Mouse (Mus musculus) CH12.LX (cell line): ENCODE measurements around the gene Cdc14b. TPM values are rescaled to one million over a fixed set of nuclear protein-coding genes. Genes with fewer than 3 reads are reported as not detected.
A peak's percentile ranks its signal among the peaks of the same experiment; 100 is the strongest.

Source experiments
- DNase-seq: peaks from one replicate; pipeline ENCODE4 v3.0.0-alpha.2; 2013; ENCODE audit errors: extremely low read depth
- H3K27ac ChIP-seq: 2 replicates; pipeline ENCODE4 v1.5.1; 2012; ENCODE audit warnings: low read depth, mild to moderate bottlenecking, control low read depth, moderate library complexity; ENCODE audit not compliant: insufficient read depth
- H3K27me3 ChIP-seq: replicated peaks from 2 replicates; pipeline ENCODE3; 2012; ENCODE audit warnings: inconsistent platforms
- H3K36me3 ChIP-seq, 2 experiments: replicated peaks in 1 of 2; 2 replicates each; pipeline versions ENCODE3 to v1.6.1; 2012; ENCODE audit warnings: inconsistent platforms in 1 of 2, low read length in 1 of 2, mild to moderate bottlenecking in 1 of 2, mixed read lengths in 1 of 2, moderate library complexity in 1 of 2; ENCODE audit not compliant: control insufficient read depth in 1 of 2, insufficient read depth in 1 of 2
- H3K4me1 ChIP-seq, 2 experiments: 2 replicates each; pipeline ENCODE4 v1.6.1; 2012; ENCODE audit warnings: inconsistent platforms in 1 of 2, moderate library complexity in 1 of 2; ENCODE audit not compliant: insufficient read depth in 2 of 2, control insufficient read depth in 1 of 2
- H3K4me2 ChIP-seq: 2 replicates; pipeline ENCODE4 v1.6.1; 2012; ENCODE audit warnings: low read depth, mild to moderate bottlenecking, control low read depth; ENCODE audit not compliant: poor library complexity, insufficient read depth, severe bottlenecking
- H3K4me3 ChIP-seq, 3 experiments: fragments of 150-350 bp in 1 of 3; sonication (generic) in 1 of 3; replicated peaks in 1 of 3; 2 replicates each; pipeline versions ENCODE3 to v1.5.1; 2011 to 2012; ENCODE audit warnings: low read depth in 2 of 3, low read length in 2 of 3, mild to moderate bottlenecking in 2 of 3, moderate library complexity in 2 of 3, control low read depth in 1 of 3, improper control_type of control experiment in 1 of 3, inconsistent platforms in 1 of 3, mixed read lengths in 1 of 3; ENCODE audit not compliant: poor library complexity in 1 of 3
- H3K79me2 ChIP-seq: replicated peaks from 2 replicates; pipeline ENCODE4 v1.6.1; 2012; ENCODE audit warnings: mild to moderate bottlenecking, moderate library complexity; ENCODE audit not compliant: control insufficient read depth, poor library complexity, insufficient read depth, severe bottlenecking; ENCODE audit errors: extremely low read depth
- H3K9ac ChIP-seq: 2 replicates; pipeline ENCODE4 v1.6.1; 2012; ENCODE audit warnings: low read depth, mild to moderate bottlenecking, control low read depth, moderate library complexity; ENCODE audit not compliant: insufficient read depth
- H3K9me3 ChIP-seq: replicated peaks from 2 replicates; pipeline ENCODE3; 2012; ENCODE audit warnings: low read length, inconsistent platforms, mixed read lengths
- CHD2 ChIP-seq: IDR thresholded peaks from 2 replicates; pipeline ENCODE4 v1.6.1; 2011; ENCODE audit warnings: low read length, improper control_type of control experiment
- CTCF ChIP-seq, 2 experiments: IDR thresholded peaks in 1 of 2; conservative IDR thresholded peaks in 1 of 2; 2 replicates each; pipeline ENCODE4 v1.5.1; 2011 to 2012; ENCODE audit warnings: low read depth in 2 of 2, low read length in 2 of 2, improper control_type of control experiment in 1 of 2, inconsistent platforms in 1 of 2, mild to moderate bottlenecking in 1 of 2, moderate library complexity in 1 of 2
- ETS1 ChIP-seq: conservative IDR thresholded peaks from 2 replicates; pipeline ENCODE4 v1.6.1; 2012; ENCODE audit warnings: low read depth, mild to moderate bottlenecking, inconsistent platforms, low read length, improper control_type of control experiment, moderate library complexity
- JUN ChIP-seq: IDR thresholded peaks from 2 replicates; pipeline ENCODE4 v1.6.1; 2011; ENCODE audit warnings: low read depth, mild to moderate bottlenecking, low read length, improper control_type of control experiment, moderate library complexity; ENCODE audit not compliant: insufficient read depth
- JUND ChIP-seq: conservative IDR thresholded peaks from 2 replicates; pipeline ENCODE4 v1.6.1; 2011; ENCODE audit warnings: low read depth, low read length, improper control_type of control experiment
- MAZ ChIP-seq: IDR thresholded peaks from 2 replicates; pipeline ENCODE4 v1.6.1; 2012; ENCODE audit warnings: low read depth, mild to moderate bottlenecking, inconsistent platforms, low read length, improper control_type of control experiment, moderate library complexity
- MYC ChIP-seq: IDR thresholded peaks from 2 replicates; pipeline ENCODE4 v1.6.1; 2011; ENCODE audit warnings: low read depth, mild to moderate bottlenecking, improper control_type of control experiment, low read length
- POLR2AphosphoS2 ChIP-seq: IDR thresholded peaks from 2 replicates; pipeline ENCODE4 v1.6.1; 2011; ENCODE audit warnings: low read depth, low read length, improper control_type of control experiment
- RAD21 ChIP-seq: IDR thresholded peaks from 2 replicates; pipeline ENCODE4 v1.6.1; 2011; ENCODE audit warnings: low read depth, mild to moderate bottlenecking, low read length, improper control_type of control experiment, moderate library complexity
- RCOR1 ChIP-seq: conservative IDR thresholded peaks from 2 replicates; pipeline ENCODE4 v1.6.1; 2012; ENCODE audit warnings: low read depth, mild to moderate bottlenecking, inconsistent platforms, low read length, improper control_type of control experiment
- SIN3A ChIP-seq: IDR thresholded peaks from 2 replicates; pipeline ENCODE4 v1.6.1; 2012; ENCODE audit warnings: low read length, improper control_type of control experiment, inconsistent platforms
- SMC3 ChIP-seq: IDR thresholded peaks from 2 replicates; pipeline ENCODE4 v1.6.1; 2011; ENCODE audit warnings: low read depth, low read length, improper control_type of control experiment
- TBP ChIP-seq: conservative IDR thresholded peaks from 2 replicates; pipeline ENCODE4 v1.6.1; 2011; ENCODE audit warnings: low read depth, low read length, improper control_type of control experiment
- USF2 ChIP-seq: conservative IDR thresholded peaks from 2 replicates; pipeline ENCODE4 v1.6.1; 2011; ENCODE audit warnings: low read depth, low read length, improper control_type of control experiment
- ZC3H11A ChIP-seq: IDR thresholded peaks from 2 replicates; pipeline ENCODE4 v1.6.1; 2012; ENCODE audit warnings: low read depth, mild to moderate bottlenecking, inconsistent platforms, low read length, improper control_type of control experiment
- ZMIZ1 ChIP-seq: IDR thresholded peaks from 2 replicates; pipeline ENCODE4 v1.6.1; 2012; ENCODE audit warnings: low read depth, mild to moderate bottlenecking, inconsistent platforms, low read length, improper control_type of control experiment
- ZNF384 ChIP-seq: IDR thresholded peaks from 2 replicates; pipeline ENCODE4 v1.6.1; 2012; ENCODE audit warnings: low read depth, low read length, improper control_type of control experiment, inconsistent platforms
- dilution Hi-C: fragments of 300-500 bp; cut with MboI; formaldehyde crosslinking; loops from 2 replicates; pipeline ENCODE4 v1.14.3; 2020; ENCODE audit warnings: low sequenced_read_pairs; ENCODE audit not compliant: extremely low pct_unique_long_range_greater_than_20kb, extremely low pct_ligation_motif_present
- in situ Hi-C: fragments of 300-500 bp; cut with MboI; formaldehyde crosslinking; loops from 3 replicates; pipeline ENCODE4 v1.14.3; 2019; ENCODE audit warnings: low sequenced_read_pairs, low pct_ligation_motif_present, low pct_unique_long_range_greater_than_20kb, mixed read lengths
- polyA plus RNA-seq: library from polyadenylated mRNA; unstranded; fragments of >175 nt; gene quantifications from 2 replicates; pipeline ENCODE4 v1.2.1, GENCODE M21; 2012; ENCODE audit warnings: low read depth; ENCODE audit not compliant: insufficient read length
- total RNA-seq, 2 experiments: library from RNA; depleted of rRNA; stranded (reverse); fragments of 300-350 nt in 1 of 2; fragments of >200 nt in 1 of 2; gene quantifications; 2 replicates each; pipeline ENCODE4 v1.2.3; 2012 to 2014

Gene Cdc14b
- total and polyA plus RNA-seq, 3 experiments, result 2.7 to 5.5 (median 4.6) TPM

DNA sequence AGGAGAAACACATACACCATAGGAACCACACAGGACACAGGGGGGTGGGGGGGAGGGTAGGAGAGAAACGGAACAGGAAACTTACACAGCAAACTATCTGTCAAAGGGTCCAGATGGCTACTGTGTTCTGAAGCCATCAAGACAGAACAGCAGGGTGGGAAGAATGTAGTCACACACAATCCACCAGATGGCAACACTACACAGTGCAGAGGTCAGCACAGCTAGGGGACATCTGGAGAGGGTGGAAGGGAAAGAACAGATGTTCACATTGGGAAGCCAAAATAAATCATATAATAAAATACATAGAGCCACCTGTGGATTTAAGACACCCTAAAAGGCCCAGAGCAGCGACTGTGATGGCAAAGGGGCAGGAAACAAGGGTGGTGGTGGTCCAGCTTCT is 69.9 kb downstream of the Cdc14b start:
- Histone ChIP-seq H3K9me3 (no peaks in the 10 kb centered on the region), H3K79me2 (no peaks in the 10 kb centered on the region), H3K27ac (no peak overlapping the region), H3K4me3 (no peak overlapping the region), H3K9ac (no peak overlapping the region), H3K4me1 (peaks cover 0 to 19% of the 10 kb centered on the region in 2 experiments; a peak in 2 of 4 replicates), H3K27me3 (no peaks in the 10 kb centered on the region), H3K36me3 (no peaks in the 10 kb centered on the region), H3K4me2 (no peak overlapping the region)
- in situ Hi-C loops, result no loop called here
- dilution Hi-C loops, result no loop called here
- peak; percentile 12 for DNase-seq
- TF ChIP-seq RAD21, result peak; percentile 48
- TF ChIP-seq SMC3, result peak; percentile 48
- no peak for TF ChIP-seq TBP
- peak in 1 of 2 experiments; percentile 59; a peak in 2 of 4 replicates for TF ChIP-seq CTCF (conservative IDR thresholded peaks at IDR 0.05 in 1 of 2, IDR thresholded peaks at IDR 0.05 in 1 of 2; ENCODE audit: low read depth in 2 of 2, low read length in 2 of 2)

GRCm38 (mm10) chr13:64204726-64205125 is 70.4 kb downstream of the Cdc14b start:
- TF ChIP-seq SMC3 (peak; percentile 67), RAD21 (peak; percentile 49), ETS1 (no peak), ZMIZ1 (no peak), CTCF (conservative IDR thresholded peaks at IDR 0.05 in 1 of 2, IDR thresholded peaks at IDR 0.05 in 1 of 2; ENCODE audit: low read depth in 2 of 2, low read length in 2 of 2) (peak; percentile 16 to 72; a peak in 2 of 4 replicates), CHD2 (no peak)
- Histone ChIP-seq H3K9me3 (no peaks in the 10 kb centered on the region), H3K4me2 (no peak overlapping the region), H3K36me3 (no peaks in the 10 kb centered on the region), H3K9ac (no peak overlapping the region), H3K79me2 (no peaks in the 10 kb centered on the region), H3K4me3 (no peak overlapping the region), H3K4me1 (peaks cover 0 to 19% of the 10 kb centered on the region in 2 experiments; a peak in 2 of 4 replicates), H3K27ac (no peak overlapping the region), H3K27me3 (no peaks in the 10 kb centered on the region)
- DNase-seq, result peak; percentile 29
- in situ Hi-C loops, result no loop called here
- dilution Hi-C loops, result no loop called here

DNA sequence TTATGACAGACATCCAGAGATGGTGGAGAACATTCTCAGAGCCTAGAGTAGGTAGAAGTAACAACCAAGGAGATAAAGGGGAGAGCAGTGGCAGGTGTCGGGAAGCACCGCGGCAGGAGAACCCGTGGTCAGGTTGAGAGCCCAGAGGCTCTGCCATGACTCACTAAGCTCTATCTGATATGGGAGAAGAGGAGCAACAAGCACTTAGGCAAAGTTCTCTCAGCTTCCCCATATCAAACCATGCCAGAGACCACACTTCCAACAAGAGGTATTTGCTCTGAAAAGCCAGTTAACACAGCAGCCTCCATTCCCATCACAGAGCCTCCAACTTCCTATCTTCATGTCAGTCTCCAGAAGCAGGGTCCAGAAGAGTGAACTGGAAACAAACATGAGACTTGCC is 74.2 kb downstream of the Cdc14b start:
- H3K27me3 ChIP-seq, result no peaks in the 10 kb centered on the region
- no peak for TF ChIP-seq ZNF384
- TF ChIP-seq SIN3A, result no peak
- no peak for TF ChIP-seq JUND
- TF ChIP-seq POLR2AphosphoS2, result no peak
- no peak for TF ChIP-seq JUN
- TF ChIP-seq USF2, result no peak
- no peak for TF ChIP-seq ZC3H11A
- TF ChIP-seq ETS1, result no peak
- TF ChIP-seq MYC, result no peak
- TF ChIP-seq MAZ, result no peak
- TF ChIP-seq RCOR1, result no peak
- TF ChIP-seq RAD21, result no peak
- DNase-seq, result no peak

More for the DNA sequence above, 74.2 kb downstream of the Cdc14b start:
- Histone ChIP-seq H3K9me3 (no peaks in the 10 kb centered on the region), H3K4me1 (peaks cover 0 to 31% of the 10 kb centered on the region in 2 experiments; a peak in 2 of 4 replicates), H3K79me2 (no peaks in the 10 kb centered on the region), H3K9ac (no peak overlapping the region), H3K4me3 (no peak overlapping the region), H3K36me3 (no peaks in the 10 kb centered on the region), H3K27ac (no peak overlapping the region), H3K4me2 (no peak overlapping the region)
- in situ Hi-C loops, result no loop called here
- dilution Hi-C loops, result no loop called here
